Mouse (Mus musculus) testis, adult 2 months (tissue): Measurements from ENCODE around the gene Acadvl.

Source experiments
- CTCF ChIP-seq: fragments of 200-500 bp; IDR thresholded peaks from 2 replicates; pipeline ENCODE4 v1.5.1; 2012; ENCODE audit warnings: low read depth, mild to moderate bottlenecking, inconsistent platforms, low read length, moderate library complexity; ENCODE audit not compliant: control insufficient read depth, insufficient read depth, insufficient replicate concordance
- POLR2A ChIP-seq: fragments of 200-500 bp; IDR thresholded peaks from 2 replicates; pipeline ENCODE4 v1.6.1; 2012; ENCODE audit warnings: low read depth, mild to moderate bottlenecking, inconsistent platforms, low read length, moderate library complexity; ENCODE audit not compliant: control insufficient read depth

DNA sequence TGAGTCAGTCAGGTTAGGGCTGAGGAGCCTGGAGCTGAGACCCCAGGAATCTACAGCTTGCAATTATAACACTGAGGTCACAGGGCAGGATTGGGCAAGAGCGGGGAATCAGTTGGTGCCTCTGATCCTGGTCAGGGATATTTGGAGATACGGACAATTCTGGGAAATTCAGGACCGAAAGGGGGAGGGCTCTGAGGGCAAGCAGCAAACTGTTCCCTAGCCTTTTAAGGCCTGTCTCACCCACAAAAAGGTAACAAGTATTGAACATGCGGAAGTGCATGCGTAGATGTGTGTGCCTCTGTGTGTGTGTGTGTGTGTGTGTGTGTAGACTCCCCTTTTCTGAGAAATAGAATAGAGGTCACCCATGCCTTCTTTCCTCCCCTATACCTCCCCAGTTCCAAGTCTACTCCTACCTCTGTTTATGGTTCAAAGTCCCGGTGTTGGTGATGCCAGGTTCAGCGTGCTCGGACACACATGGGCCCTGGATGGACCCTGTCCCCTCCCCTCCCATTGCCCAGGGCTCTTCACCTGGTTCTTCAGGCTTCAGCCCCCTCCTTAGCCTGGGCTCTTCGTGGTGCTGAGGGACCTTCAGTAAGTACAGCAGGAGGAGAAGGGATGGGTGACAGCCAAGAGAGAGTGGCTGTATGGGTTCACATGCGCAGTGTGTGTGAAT lies 38.8 kb upstream of the Acadvl start, which contains the start of gene Asgr1:
- TF ChIP-seq CTCF (no peak), POLR2A (no peak)
